Mouse (Mus musculus) spleen, adult 2 months (tissue): ENCODE results near the gene Atp6v0b. TPM values are rescaled to one million over a fixed set of nuclear protein-coding genes. Genes with fewer than 3 reads are reported as not detected.

ENCODE experiments used
- DNase-seq, 2 experiments: peaks; one replicate each; pipeline versions ENCODE4 v3.0.0 to v3.0.0-alpha.2; 2012 to 2021; ENCODE audit warnings: low spot score in 2 of 2, low read depth in 1 of 2
- H3K27ac ChIP-seq: fragments of 200-500 bp; 2 replicates; pipeline ENCODE4 v1.5.1; 2012; ENCODE audit warnings: low read length, inconsistent platforms; ENCODE audit not compliant: insufficient read depth
- H3K27me3 ChIP-seq: fragments of 200-500 bp; 2 replicates; pipeline ENCODE4 v1.6.1; 2012; ENCODE audit warnings: mild to moderate bottlenecking, moderate library complexity, low read length, inconsistent platforms; ENCODE audit not compliant: control insufficient read depth, insufficient read depth
- H3K36me3 ChIP-seq: fragments of 200-500 bp; 2 replicates; pipeline ENCODE4 v1.6.1; 2012; ENCODE audit warnings: mild to moderate bottlenecking, low read length, inconsistent platforms; ENCODE audit not compliant: control insufficient read depth, insufficient read depth
- H3K4me1 ChIP-seq: fragments of 200-500 bp; 2 replicates; pipeline ENCODE4 v1.6.1; 2011; ENCODE audit warnings: inconsistent platforms; ENCODE audit not compliant: control insufficient read depth, insufficient read depth, insufficient read length
- H3K4me3 ChIP-seq: fragments of 200-500 bp; 2 replicates; pipeline ENCODE4 v1.5.1; 2011; ENCODE audit warnings: mild to moderate bottlenecking, inconsistent platforms; ENCODE audit not compliant: insufficient read depth, insufficient read length; ENCODE audit errors: extremely low read depth
- CTCF ChIP-seq: fragments of 200-500 bp; IDR thresholded peaks from 2 replicates; pipeline ENCODE4 v1.5.1; 2011; ENCODE audit warnings: mild to moderate bottlenecking, inconsistent platforms; ENCODE audit not compliant: insufficient read depth, insufficient read length, insufficient replicate concordance; ENCODE audit errors: extremely low read depth
- POLR2A ChIP-seq: fragments of 200-500 bp; IDR thresholded peaks from 2 replicates; pipeline ENCODE4 v1.6.1; 2011; ENCODE audit warnings: low read depth, low read length, inconsistent platforms
- WGBS: fragments of 180-500 bp; shearing (Covaris S2); methylation state at CpG from one replicate; pipeline ENCODE4 v1.1.7; 2018; 5-methylcytosine and 5-hydroxymethylcytosine counted together
- polyA plus RNA-seq: library from polyadenylated mRNA; depleted of rRNA; stranded (reverse); fragments of >200 nt; gene quantifications from 2 replicates; pipeline ENCODE4 v1.2.3, GENCODE M21; 2012

Atp6v0b gene
- polyA plus RNA-seq, 1 experiment, result 382 TPM

GRCm38 (mm10) chr4:117889471-117889870 lies 2.3 kb upstream of the Atp6v0b start:
- Histone ChIP-seq H3K27me3 (no peaks in the 10 kb centered on the region), H3K4me1 (peaks cover 12% of the 10 kb centered on the region; the same call in 1 of the 2 replicates), H3K4me3 (no peak overlapping the region), H3K27ac (no peak overlapping the region), H3K36me3 (peaks cover 10% of the 10 kb centered on the region; the same call in 1 of the 2 replicates)
- no peak for DNase-seq
- 94% methylated on average over 15 of the region's 15 CpGs for whole genome bisulfite sequencing
- no peak for TF ChIP-seq CTCF
- no peak for TF ChIP-seq POLR2A

GRCm38 (mm10) chr4:117887920-117888319 lies 787 bp upstream of the Atp6v0b start:
- TF ChIP-seq CTCF (no peak), POLR2A (no peak)
- Histone ChIP-seq H3K36me3 (peaks cover 15% of the 10 kb centered on the region; the same call in 1 of the 2 replicates), H3K4me3 (no peak overlapping the region), H3K4me1 (peaks cover 15% of the 10 kb centered on the region; the same call in 1 of the 2 replicates), H3K27ac (no peak overlapping the region), H3K27me3 (peaks cover under 1% of the 10 kb centered on the region; the same call in 1 of the 2 replicates)
- DNase-seq, result no peak
- WGBS, result 86% methylated on average over 2 of the region's 2 CpGs

- Histone ChIP-seq H3K4me1 (peaks cover 15% of the 10 kb centered on the region; the same call in 1 of the 2 replicates), H3K27me3 (peaks cover 4% of the 10 kb centered on the region; the same call in 1 of the 2 replicates), H3K27ac (peak overlapping the region; percentile 67; the same call in 1 of the 2 replicates), H3K36me3 (peaks cover 15% of the 10 kb centered on the region; the same call in 1 of the 2 replicates), H3K4me3 (peak overlapping the region; percentile 95)
- peak in 1 of 2 experiments; percentile 33 for DNase-seq
- under 1% methylated on average over 24 of the region's 24 CpGs for WGBS
- TF ChIP-seq POLR2A (no peak), CTCF (no peak)
These were observed 489 bp downstream of the Atp6v0b start for GRCm38 (mm10) chr4:117886644-117887043.

- Histone ChIP-seq H3K27ac (no peak overlapping the region), H3K4me3 (no peak overlapping the region), H3K4me1 (peaks cover 12% of the 10 kb centered on the region; the same call in 1 of the 2 replicates), H3K27me3 (peaks cover 4% of the 10 kb centered on the region; the same call in 1 of the 2 replicates), H3K36me3 (peaks cover 15% of the 10 kb centered on the region; the same call in 1 of the 2 replicates)
- 80% methylated on average over 9 of the region's 9 CpGs for WGBS
- TF ChIP-seq POLR2A, result no peak
- DNase-seq, result no peak
These were observed 1.1 kb downstream of the Atp6v0b start for GRCm38 (mm10) chr4:117885994-117886393.

GRCm38 (mm10) chr4:117885093-117885492 lies 2.0 kb downstream of the Atp6v0b start:
- WGBS, result 95% methylated on average over 10 of the region's 10 CpGs
- no peak for TF ChIP-seq POLR2A
- no peak for TF ChIP-seq CTCF
- peaks cover 10% of the 10 kb centered on the region; the same call in 1 of the 2 replicates for H3K4me1 ChIP-seq
- no peak for DNase-seq
- H3K36me3 ChIP-seq, result peaks cover 15% of the 10 kb centered on the region; the same call in 1 of the 2 replicates
- peaks cover 4% of the 10 kb centered on the region; the same call in 1 of the 2 replicates for H3K27me3 ChIP-seq
- no peak overlapping the region for H3K4me3 ChIP-seq
- H3K27ac ChIP-seq, result no peak overlapping the region

- TF ChIP-seq CTCF (no peak), POLR2A (no peak)
- Histone ChIP-seq H3K27me3 (peaks cover 4% of the 10 kb centered on the region; the same call in 1 of the 2 replicates), H3K27ac (no peak overlapping the region), H3K4me1 (peaks cover 10% of the 10 kb centered on the region; the same call in 1 of the 2 replicates), H3K4me3 (no peak overlapping the region), H3K36me3 (peaks cover 13% of the 10 kb centered on the region; the same call in 1 of the 2 replicates)
- WGBS, result 87% methylated on average over 1 of the region's 1 CpGs
- no peak for DNase-seq
These were observed 3.0 kb downstream of the Atp6v0b start for GRCm38 (mm10) chr4:117884146-117884545.

DNA sequence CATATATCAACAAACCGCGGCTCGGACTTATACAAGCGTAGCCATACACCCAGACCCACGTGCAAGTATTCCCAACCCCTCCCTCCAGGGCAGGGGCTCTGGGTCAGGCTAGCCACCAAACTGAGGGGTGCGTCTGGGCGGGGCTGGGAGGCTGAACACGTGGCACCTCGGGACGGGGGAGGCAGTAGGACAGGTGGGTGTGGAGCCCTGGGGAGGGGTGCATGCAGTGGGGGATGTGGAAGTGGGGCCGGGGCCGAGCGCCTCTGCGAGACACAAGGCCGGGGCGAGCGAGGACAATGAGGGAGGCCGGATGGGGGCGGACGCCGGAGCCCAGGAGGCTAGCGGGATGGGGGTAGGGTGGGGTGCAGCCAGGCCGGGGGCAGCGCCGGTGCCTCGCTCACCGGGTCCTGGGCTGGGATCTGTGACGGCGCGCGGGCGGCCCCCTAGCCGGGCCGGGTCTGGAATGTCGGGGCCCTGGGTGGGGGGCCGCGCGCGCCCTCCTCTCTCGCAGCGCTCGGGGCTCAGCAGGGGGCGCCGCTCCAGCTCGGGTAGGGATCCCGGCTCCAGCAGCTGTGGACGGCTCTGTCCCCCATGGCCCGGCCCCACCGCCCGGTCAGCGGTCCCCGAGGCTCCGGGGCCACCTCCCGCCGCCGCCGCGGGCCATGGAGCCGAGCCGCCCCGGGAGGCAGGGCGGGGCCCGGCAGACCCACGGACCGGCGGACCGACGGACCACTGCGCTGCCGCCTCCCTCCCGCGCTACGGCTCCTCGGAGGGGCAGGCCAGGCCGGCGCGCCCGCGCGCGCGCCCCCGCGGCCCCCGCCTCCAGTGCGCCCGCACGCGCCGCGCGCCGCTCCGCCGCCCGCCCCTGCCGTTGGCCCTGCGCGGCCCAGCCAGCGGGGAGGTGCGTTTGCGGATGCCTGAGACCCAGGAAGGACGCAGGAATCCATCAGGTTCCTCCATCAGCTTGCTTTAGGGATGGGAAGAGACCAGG lies 4.1 kb downstream of the Atp6v0b start, which contains the start of gene B4galt2:
Gene B4galt2 (minus strand): TSS at position 787 of the 991 bp plus-strand sequence.
- Histone ChIP-seq H3K27ac (no peak within 1 kb of the TSS), H3K4me1 (peaks cover 10% of the 10 kb centered on the region; the same call in 1 of the 2 replicates), H3K36me3 (peaks cover 13% of the 10 kb centered on the region; the same call in 1 of the 2 replicates), H3K27me3 (peaks cover 4% of the 10 kb centered on the region; the same call in 1 of the 2 replicates), H3K4me3 (peak within 1 kb of the TSS; percentile 27; the same call in 1 of the 2 replicates)
- WGBS, result 5% methylated on average over 80 of the region's 103 CpGs
- TF ChIP-seq CTCF (no peak), POLR2A (no peak)
- DNase-seq, result no peak
